Mouse (Mus musculus) liver, adult 2 months (tissue): ENCODE measurements around the gene Nampt. TPM values are rescaled to one million over a fixed set of nuclear protein-coding genes. Genes with fewer than 3 reads are reported as not detected.

Source experiments
- DNase-seq: peaks from one replicate; pipeline ENCODE4 v3.0.0-alpha.2; 2011; ENCODE audit warnings: low read depth, low spot score; ENCODE audit errors: extremely low read depth
- H3K27ac ChIP-seq: fragments of 200-500 bp; replicated peaks from 2 replicates; pipeline ENCODE4 v1.5.1; 2012; ENCODE audit warnings: low read depth, mild to moderate bottlenecking, control low read depth, inconsistent platforms, low read length; ENCODE audit not compliant: insufficient read depth
- H3K27me3 ChIP-seq: fragments of 200-500 bp; 2 replicates; pipeline ENCODE4 v1.6.1; 2012; ENCODE audit warnings: mild to moderate bottlenecking, moderate library complexity, low read length, inconsistent platforms; ENCODE audit not compliant: control insufficient read depth, insufficient read depth
- H3K36me3 ChIP-seq: fragments of 200-500 bp; 2 replicates; pipeline ENCODE4 v1.6.1; 2012; ENCODE audit warnings: low read length, inconsistent platforms; ENCODE audit not compliant: control insufficient read depth, insufficient read depth
- H3K4me1 ChIP-seq: fragments of 200-500 bp; 2 replicates; pipeline ENCODE4 v1.6.1; 2011; ENCODE audit warnings: low read length; ENCODE audit not compliant: control insufficient read depth, insufficient read depth
- H3K4me3 ChIP-seq: fragments of 200-500 bp; 2 replicates; pipeline ENCODE4 v1.5.1; 2011; ENCODE audit warnings: low read depth, mild to moderate bottlenecking, control low read depth, low read length, moderate library complexity; ENCODE audit not compliant: insufficient read depth
- H3K79me2 ChIP-seq: fragments of 200-500 bp; 2 replicates; pipeline ENCODE4 v1.6.1; 2012; ENCODE audit warnings: inconsistent platforms, mild to moderate bottlenecking, low read length, moderate library complexity; ENCODE audit not compliant: control insufficient read depth, insufficient read depth
- H3K9ac ChIP-seq: fragments of 200-500 bp; 2 replicates; pipeline ENCODE4 v1.6.1; 2012; ENCODE audit warnings: low read depth, mild to moderate bottlenecking, control low read depth, inconsistent platforms, low read length
- CTCF ChIP-seq: fragments of 200-500 bp; IDR thresholded peaks from 2 replicates; pipeline ENCODE4 v1.5.1; 2011; ENCODE audit warnings: low read depth, low read length, control low read depth
- POLR2A ChIP-seq: fragments of 200-500 bp; IDR thresholded peaks from 2 replicates; pipeline ENCODE4 v1.6.1; 2011; ENCODE audit warnings: low read length, control low read depth; ENCODE audit not compliant: insufficient read depth; ENCODE audit errors: extremely low read depth
- WGBS: fragments of 180-500 bp; shearing (Covaris S2); methylation state at CpG from one replicate; pipeline ENCODE4 v1.1.7; 2018; 5-methylcytosine and 5-hydroxymethylcytosine counted together
- polyA plus RNA-seq: library from polyadenylated mRNA; depleted of rRNA; stranded (reverse); fragments of >200 nt; gene quantifications from 2 replicates; pipeline ENCODE4 v1.2.3, GENCODE M21; 2012
- total RNA-seq: library from RNA; depleted of rRNA; stranded (reverse); fragments of >200 nt; gene quantifications from 2 replicates; pipeline ENCODE4 v1.2.3, GENCODE M21; 2014

Nampt gene
- total and polyA plus RNA-seq, 2 experiments, result 9.5 to 75.6 TPM

GRCm38 (mm10) chr12:32834781-32835180 is 15.4 kb downstream of the Nampt start:
- Histone ChIP-seq H3K79me2 (peaks cover 1% of the 10 kb centered on the region; the same call in 1 of the 2 replicates), H3K36me3 (peaks cover 64% of the 10 kb centered on the region), H3K9ac (no peak overlapping the region), H3K4me3 (no peak overlapping the region), H3K27ac (no peak overlapping the region), H3K4me1 (0 out of 2 replicates have a peak, but pooled peaks cover under 1% of the 10 kb centered on the region), H3K27me3 (no peaks in the 10 kb centered on the region)
- TF ChIP-seq CTCF (no peak), POLR2A (no peak)
- WGBS, result 92% methylated on average over 6 of the region's 6 CpGs
- no peak for DNase-seq

- Histone ChIP-seq H3K9ac (no peak overlapping the region), H3K4me3 (no peak overlapping the region), H3K4me1 (no peaks in the 10 kb centered on the region), H3K27me3 (no peaks in the 10 kb centered on the region), H3K36me3 (peaks cover 67% of the 10 kb centered on the region), H3K27ac (no peak overlapping the region), H3K79me2 (no peaks in the 10 kb centered on the region; the same call in 1 of the 2 replicates)
- TF ChIP-seq CTCF (no peak), POLR2A (no peak)
- 30% methylated on average over 4 of the region's 4 CpGs for WGBS
- peak; percentile 69 for DNase-seq
These were observed 15.9 kb downstream of the Nampt start for GRCm38 (mm10) chr12:32835235-32835634.

- DNase-seq, result no peak
- H3K9ac ChIP-seq, result no peak overlapping the region
- no peaks in the 10 kb centered on the region for H3K79me2 ChIP-seq
- no peaks in the 10 kb centered on the region for H3K4me1 ChIP-seq
- no peak for TF ChIP-seq CTCF
- no peak for TF ChIP-seq POLR2A
- H3K4me3 ChIP-seq, result no peak overlapping the region
- 92% methylated on average over 4 of the region's 4 CpGs for WGBS
- H3K36me3 ChIP-seq, result peaks cover 83% of the 10 kb centered on the region
- no peak overlapping the region for H3K27ac ChIP-seq
- no peaks in the 10 kb centered on the region for H3K27me3 ChIP-seq
These were observed 19.1 kb downstream of the Nampt start for GRCm38 (mm10) chr12:32838406-32838805.

GRCm38 (mm10) chr12:32838954-32839353 is 19.6 kb downstream of the Nampt start:
- no peak for DNase-seq
- Histone ChIP-seq H3K4me3 (no peak overlapping the region), H3K27me3 (no peaks in the 10 kb centered on the region), H3K9ac (no peak overlapping the region), H3K4me1 (no peaks in the 10 kb centered on the region), H3K36me3 (peaks cover 83% of the 10 kb centered on the region), H3K27ac (no peak overlapping the region), H3K79me2 (no peaks in the 10 kb centered on the region)
- no peak for TF ChIP-seq CTCF
- no peak for TF ChIP-seq POLR2A
- 95% methylated on average over 9 of the region's 9 CpGs for WGBS

- 75% methylated on average over 7 of the region's 7 CpGs for WGBS
- H3K36me3 ChIP-seq, result peaks cover 79% of the 10 kb centered on the region
- no peak overlapping the region for H3K9ac ChIP-seq
- no peak for DNase-seq
- H3K79me2 ChIP-seq, result no peaks in the 10 kb centered on the region
- no peak overlapping the region for H3K27ac ChIP-seq
- no peaks in the 10 kb centered on the region for H3K27me3 ChIP-seq
- no peak for TF ChIP-seq CTCF
- no peak for TF ChIP-seq POLR2A
- H3K4me1 ChIP-seq, result no peaks in the 10 kb centered on the region
- no peak overlapping the region for H3K4me3 ChIP-seq
These were observed 22.1 kb downstream of the Nampt start for GRCm38 (mm10) chr12:32841442-32841900.

- H3K36me3 ChIP-seq, result peaks cover 76% of the 10 kb centered on the region
- H3K4me3 ChIP-seq, result no peak overlapping the region
- H3K79me2 ChIP-seq, result no peaks in the 10 kb centered on the region
- DNase-seq, result no peak
- H3K4me1 ChIP-seq, result no peaks in the 10 kb centered on the region
- H3K9ac ChIP-seq, result no peak overlapping the region
- no peak overlapping the region for H3K27ac ChIP-seq
- H3K27me3 ChIP-seq, result no peaks in the 10 kb centered on the region
- TF ChIP-seq POLR2A (no peak), CTCF (no peak)
- 95% methylated on average over 8 of the region's 8 CpGs for WGBS
These were observed 27.0 kb downstream of the Nampt start for GRCm38 (mm10) chr12:32846325-32846724.
